Mouse (Mus musculus) E14TG2a.4 (cell line): ENCODE data around the gene Samd14.

Experiments
- CTCF ChIP-seq: conservative IDR thresholded peaks from 2 replicates; pipeline ENCODE4 v1.5.1; 2014; ENCODE audit warnings: low read length
- NANOG ChIP-seq: IDR thresholded peaks from 2 replicates; pipeline ENCODE4 v1.6.1; 2014; ENCODE audit warnings: borderline replicate concordance, low read length, mixed read lengths

DNA sequence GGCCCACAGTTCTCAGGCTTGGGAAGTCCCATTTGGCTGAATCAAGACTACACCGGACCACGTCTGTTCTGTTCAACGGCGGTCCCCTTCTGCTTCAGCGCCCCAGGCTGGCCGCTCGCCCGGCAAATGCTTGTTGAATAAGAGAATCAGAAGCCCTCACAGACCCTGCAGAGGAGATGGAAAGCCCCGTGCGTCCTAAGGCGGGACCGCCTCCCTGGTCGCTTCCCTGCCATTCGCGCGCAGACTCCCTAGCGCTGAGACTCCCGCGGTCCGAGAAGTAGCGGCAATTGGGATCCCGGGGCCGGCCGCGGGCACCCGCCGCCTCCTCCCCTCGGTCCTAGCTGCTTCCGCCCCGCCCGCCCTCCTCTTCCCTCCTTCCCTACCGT is at the start of gene Samd14:
- TF ChIP-seq CTCF (no peak), NANOG (no peak)
